Mouse (Mus musculus) bone marrow, adult 2 months (tissue): ENCODE data around the gene 2510009E07Rik. TPM values are rescaled to one million over a fixed set of nuclear protein-coding genes. Genes with fewer than 3 reads are reported as not detected.

Experiments used
- H3K27ac ChIP-seq: fragments of 200-500 bp; 2 replicates; pipeline ENCODE4 v1.5.1; 2012; ENCODE audit warnings: low read depth, mild to moderate bottlenecking, control low read depth, inconsistent platforms, low read length; ENCODE audit not compliant: control insufficient read depth, poor library complexity, insufficient read depth
- H3K4me1 ChIP-seq: fragments of 200-500 bp; 2 replicates; pipeline ENCODE4 v1.6.1; 2011; ENCODE audit warnings: low read length; ENCODE audit not compliant: control insufficient read depth, insufficient read depth
- H3K4me3 ChIP-seq: fragments of 200-500 bp; replicated peaks from 2 replicates; pipeline ENCODE3; 2011; ENCODE audit warnings: mild to moderate bottlenecking, low read depth, low read length, control low read depth; ENCODE audit not compliant: control insufficient read depth
- CTCF ChIP-seq: fragments of 200-500 bp; IDR thresholded peaks from 2 replicates; pipeline ENCODE4 v1.5.1; 2011; ENCODE audit warnings: low read length, control low read depth; ENCODE audit not compliant: control insufficient read depth, insufficient read depth
- POLR2A ChIP-seq: fragments of 200-500 bp; IDR thresholded peaks from 2 replicates; pipeline ENCODE4 v1.6.1; 2011; ENCODE audit warnings: low read depth, mild to moderate bottlenecking, control low read depth, low read length, borderline replicate concordance; ENCODE audit not compliant: control insufficient read depth
- WGBS: fragments of 180-500 bp; shearing (Covaris S2); methylation state at CpG from one replicate; pipeline ENCODE4 v1.1.7; 2018; 5-methylcytosine and 5-hydroxymethylcytosine counted together
- polyA plus RNA-seq: library from polyadenylated mRNA; stranded (reverse); fragments of >200 nt; gene quantifications from 2 replicates; pipeline ENCODE4 v1.2.4, GENCODE M21; 2011; ENCODE audit warnings: low replicate concordance; ENCODE audit not compliant: missing spikeins, insufficient read depth, insufficient read length

2510009E07Rik gene
- polyA plus RNA-seq, 1 experiment, result 3.9 TPM

DNA sequence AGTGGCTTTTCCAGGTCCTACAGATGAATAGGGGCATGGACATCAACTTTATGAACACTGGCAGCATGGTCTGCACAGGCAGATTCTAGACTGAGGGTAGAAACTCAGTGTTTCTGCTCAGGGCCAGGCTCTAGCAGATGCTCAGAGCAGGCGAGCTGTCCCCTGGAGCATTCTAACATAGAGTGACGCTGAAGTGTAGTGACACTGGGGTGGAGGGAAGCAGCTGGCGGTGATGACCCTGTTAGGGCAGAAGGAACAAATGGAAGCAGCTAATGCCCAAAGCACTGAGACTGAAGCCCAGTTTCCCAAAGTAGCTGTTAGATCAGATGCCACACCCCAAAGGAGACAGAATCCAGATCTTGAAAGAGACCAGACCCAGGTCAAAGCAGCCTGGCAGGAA is 48.0 kb downstream of the 2510009E07Rik start:
- H3K27ac ChIP-seq, result no peak overlapping the region
- no peak for TF ChIP-seq POLR2A
- no peak for TF ChIP-seq CTCF
- H3K4me1 ChIP-seq, result peaks cover 12% of the 10 kb centered on the region
- 84% methylated on average over 3 of the region's 3 CpGs for WGBS
- H3K4me3 ChIP-seq, result no peak overlapping the region

DNA sequence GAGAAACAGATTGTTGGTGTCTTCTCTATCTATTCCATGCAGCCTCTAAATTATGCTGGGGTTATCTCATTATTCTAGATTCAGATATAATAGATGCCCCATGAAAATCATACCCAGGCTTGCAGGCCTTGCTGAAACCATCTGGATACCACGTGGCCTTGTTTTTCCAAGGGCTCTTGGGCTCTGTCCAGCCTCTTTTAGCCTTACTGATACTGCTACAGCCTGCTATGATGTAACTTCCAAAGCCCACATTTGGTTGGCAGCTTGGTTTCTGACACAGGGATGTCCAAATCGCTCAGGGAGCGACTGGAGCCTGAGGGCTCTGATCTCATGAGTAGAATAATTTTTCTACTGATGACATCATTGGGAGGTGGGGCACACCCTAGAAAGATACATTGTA is 48.5 kb downstream of the 2510009E07Rik start:
- 77% methylated on average over 3 of the region's 3 CpGs for WGBS
- H3K4me3 ChIP-seq, result no peak overlapping the region
- H3K27ac ChIP-seq, result no peak overlapping the region
- no peak for TF ChIP-seq CTCF
- TF ChIP-seq POLR2A, result no peak
- peaks cover 17% of the 10 kb centered on the region for H3K4me1 ChIP-seq

DNA sequence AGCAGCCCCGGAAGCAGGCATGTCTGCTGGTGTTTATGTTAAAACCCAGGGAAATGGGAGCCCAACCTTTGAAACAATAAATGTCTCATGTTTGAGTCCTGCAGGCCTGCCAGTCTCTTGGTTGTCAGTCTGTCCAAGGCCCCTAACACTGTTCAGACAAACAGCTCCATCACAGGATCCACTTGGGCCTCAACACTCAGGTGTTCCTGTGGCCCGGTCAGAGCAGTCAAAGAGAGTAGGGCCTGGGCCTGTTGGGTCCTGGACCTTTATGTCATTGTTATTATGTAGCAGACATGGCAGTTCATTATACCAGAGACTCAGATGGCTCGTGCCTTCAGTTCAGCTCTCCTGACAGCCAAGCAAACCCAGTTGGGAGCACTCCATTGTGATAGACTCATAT is 49.9 kb downstream of the 2510009E07Rik start:
- H3K4me3 ChIP-seq, result no peak overlapping the region
- no peak overlapping the region for H3K27ac ChIP-seq
- TF ChIP-seq POLR2A (no peak), CTCF (no peak)
- WGBS, result 85% methylated on average over 3 of the region's 3 CpGs
- H3K4me1 ChIP-seq, result peaks cover 18% of the 10 kb centered on the region

DNA sequence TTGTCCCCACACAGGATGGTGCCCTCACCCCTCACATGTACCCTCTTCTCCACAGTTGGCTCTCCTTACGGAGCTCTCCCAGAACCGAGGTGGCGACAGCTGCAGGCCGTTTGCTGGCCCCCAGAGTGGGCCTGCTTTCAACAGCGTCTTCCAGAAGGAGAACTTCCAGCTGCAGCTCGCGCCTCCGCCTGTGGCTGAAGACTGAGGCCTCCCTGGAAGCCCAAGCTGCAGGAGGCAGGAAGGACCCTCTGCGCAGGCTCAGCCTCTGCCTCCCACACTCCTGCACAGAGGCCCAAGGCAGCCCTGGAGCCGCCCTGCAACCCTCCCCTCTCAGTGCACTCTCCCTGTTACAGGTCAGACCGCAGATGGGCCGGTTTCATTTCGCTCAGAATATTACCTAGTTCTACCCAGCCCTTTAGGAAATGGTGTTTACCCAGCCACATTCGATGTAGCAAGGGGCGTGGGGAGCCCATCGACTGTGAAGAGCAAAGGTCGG is 50.4 kb downstream of the 2510009E07Rik start:
- 70% methylated on average over 17 of the region's 17 CpGs for WGBS
- Histone ChIP-seq H3K4me3 (no peak overlapping the region), H3K27ac (no peak overlapping the region)

DNA sequence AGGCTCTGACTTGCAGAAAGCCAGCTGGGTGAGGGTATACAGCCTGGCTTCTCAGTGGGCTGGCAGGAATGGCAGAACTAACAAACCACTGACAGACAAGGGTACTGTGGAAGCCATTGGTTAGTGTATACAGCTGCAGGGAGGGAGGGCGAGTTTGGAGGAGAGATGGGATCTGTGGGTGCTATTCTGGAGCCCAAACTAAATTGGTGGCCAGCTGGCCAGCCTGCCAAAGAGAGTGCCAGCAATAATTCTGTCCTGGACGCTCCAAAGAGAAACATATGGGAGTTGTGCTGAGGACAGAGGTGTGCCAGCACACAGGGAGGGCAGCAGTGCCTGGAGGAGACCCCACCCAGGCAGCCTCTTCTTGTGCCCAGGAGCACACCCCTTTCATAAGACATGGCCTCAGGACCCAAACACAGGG is 50.8 kb downstream of the 2510009E07Rik start:
- no peak for TF ChIP-seq POLR2A
- Histone ChIP-seq H3K27ac (no peak overlapping the region), H3K4me1 (peaks cover 18% of the 10 kb centered on the region), H3K4me3 (no peak overlapping the region)
- WGBS, result 79% methylated on average over 2 of the region's 2 CpGs

More for the DNA sequence above, 50.4 kb downstream of the 2510009E07Rik start:
- TF ChIP-seq CTCF (no peak), POLR2A (no peak)
- peaks cover 18% of the 10 kb centered on the region for H3K4me1 ChIP-seq

DNA sequence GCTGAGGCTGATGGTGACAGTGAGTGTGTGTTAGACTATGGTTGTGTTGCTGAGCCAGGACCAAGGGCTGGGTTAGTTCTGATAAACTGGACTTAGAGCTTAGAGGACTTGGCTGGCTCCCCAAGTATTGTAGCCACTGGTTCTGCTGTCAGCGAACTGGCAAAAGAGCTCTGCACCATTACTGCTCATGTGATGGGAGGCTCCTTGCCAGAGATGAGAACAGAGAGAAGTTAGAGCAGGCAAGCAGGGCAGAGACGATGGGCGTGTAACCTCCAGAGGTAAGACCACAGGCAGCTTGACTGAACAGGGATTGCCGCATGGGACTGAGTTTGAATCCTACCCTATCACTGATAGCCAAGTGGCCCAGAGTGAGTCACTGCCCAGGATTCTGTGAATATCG is 51.6 kb downstream of the 2510009E07Rik start:
- 88% methylated on average over 5 of the region's 5 CpGs for WGBS
- peaks cover 18% of the 10 kb centered on the region for H3K4me1 ChIP-seq
- H3K4me3 ChIP-seq, result no peak overlapping the region
- TF ChIP-seq POLR2A, result no peak
- no peak for TF ChIP-seq CTCF
- no peak overlapping the region for H3K27ac ChIP-seq

DNA sequence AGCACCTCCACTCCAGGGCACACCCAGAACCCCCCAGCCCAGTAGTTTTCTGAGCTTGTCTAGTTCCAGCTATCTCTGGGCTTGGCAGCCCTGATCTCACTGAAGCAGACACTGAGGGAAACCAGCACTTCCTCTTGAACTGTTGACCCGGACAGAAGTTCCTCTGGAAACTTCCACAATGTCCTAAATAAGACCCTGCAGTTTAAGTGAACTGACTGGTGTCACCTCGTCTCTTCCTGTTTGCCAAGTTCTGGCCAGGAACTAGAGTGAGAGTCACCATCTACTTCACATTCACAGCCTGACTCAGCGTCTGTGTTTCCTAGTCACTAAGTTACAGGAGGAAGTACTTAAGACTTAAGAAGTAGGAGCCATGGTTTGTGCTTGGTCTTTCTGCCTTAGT is 52.5 kb downstream of the 2510009E07Rik start:
- Histone ChIP-seq H3K27ac (peak overlapping the region; percentile 53; the same call in 1 of the 2 replicates), H3K4me3 (no peak overlapping the region), H3K4me1 (peaks cover 18% of the 10 kb centered on the region)
- 9% methylated on average over 3 of the region's 3 CpGs for WGBS
- no peak for TF ChIP-seq CTCF
- TF ChIP-seq POLR2A, result no peak

DNA sequence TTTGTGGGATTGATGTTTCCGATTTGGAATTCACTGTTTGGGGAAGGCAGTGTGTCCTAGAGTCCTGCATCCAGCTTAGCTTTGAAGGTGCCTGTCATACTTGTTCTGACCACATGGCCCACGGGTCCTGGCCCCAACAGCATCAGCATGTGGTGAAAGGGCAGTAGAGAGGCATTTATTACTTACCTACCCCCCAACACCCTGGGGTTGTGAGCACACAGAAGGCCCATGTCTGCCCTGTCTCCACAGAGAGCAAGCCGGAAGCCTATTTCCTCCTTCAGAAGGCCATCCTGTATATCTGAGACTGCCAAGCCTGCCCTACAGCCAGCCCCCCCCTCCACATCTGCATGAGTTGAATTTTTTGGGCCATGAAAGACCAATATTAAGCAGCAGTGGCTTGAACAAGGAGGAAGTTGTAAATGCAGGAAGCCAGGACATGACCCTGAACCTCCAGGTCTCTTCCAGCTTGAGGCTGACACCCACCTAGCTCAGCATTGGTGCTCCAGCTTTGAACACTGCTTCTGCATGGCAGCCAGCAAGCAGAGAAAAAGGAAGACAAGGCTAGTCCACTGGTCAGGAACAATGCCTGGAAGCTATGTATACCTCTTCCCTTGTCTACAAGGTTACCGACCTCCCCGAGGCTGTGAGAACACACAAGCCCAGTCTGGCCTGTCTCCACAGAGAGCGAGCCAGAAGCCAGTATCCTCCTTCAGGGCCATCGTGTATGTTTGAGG is 53.5 kb downstream of the 2510009E07Rik start:
- peaks cover 18% of the 10 kb centered on the region for H3K4me1 ChIP-seq
- no peak overlapping the region for H3K4me3 ChIP-seq
- no peak for TF ChIP-seq CTCF
- H3K27ac ChIP-seq, result no peak overlapping the region
- WGBS, result 55% methylated on average over 7 of the region's 7 CpGs
